Mouse (Mus musculus): Measurements from ENCODE around the gene Mea1. TPM values are rescaled to one million over a fixed set of nuclear protein-coding genes. Genes with fewer than 3 reads are reported as not detected.

The Mea1 gene
- total RNA-seq, 2 experiments from 2014 or later: 52.0 to 52.2 TPM

Other genes starting within 250 kb of the Mea1 start
- 1 to 10 TPM in 1 of 2 experiments, under 1 TPM in 1; 0.82 to 1.2 TPM for gene Crip3, start 249.9 kb upstream of the Mea1 start, total RNA-seq (2021)
- not detected for gene Slc22a7, start 240.3 kb upstream of the Mea1 start, total RNA-seq (2021)
- gene Ttbk1, start 191.1 kb upstream of the Mea1 start, total RNA-seq (2021): under 1 TPM; 0.20 to 0.28 TPM
- gene Dnph1, start 182.1 kb upstream of the Mea1 start, total RNA-seq (2021): 1 to 10 TPM; 1.2 to 1.5 TPM
- gene Cul9, start 132.4 kb upstream of the Mea1 start, total RNA-seq (2021): 10 to 100 TPM; 23.9 to 25.7 TPM
- gene Srf, start 122.6 kb upstream of the Mea1 start, total RNA-seq (2021): 10 to 100 TPM; 88.4 to 93.6 TPM
- gene Ptk7, start 49.3 kb upstream of the Mea1 start, total RNA-seq (2021): 1 to 10 TPM; 2.0 to 2.5 TPM
- 10 to 100 TPM; 25.9 to 26.8 TPM for gene Klc4, start 32.8 kb upstream of the Mea1 start, total RNA-seq (2021)
- gene Mrpl2, start 32.6 kb upstream of the Mea1 start, total RNA-seq (2021): 100 to 1,000 TPM; 136 to 141 TPM
- 10 to 100 TPM; 16.9 to 18.8 TPM for gene Cul7, start 28.5 kb upstream of the Mea1 start, total RNA-seq (2021)
- 10 to 100 TPM; 13.4 to 14.2 TPM for gene Rrp36, start 4.4 kb upstream of the Mea1 start, total RNA-seq (2021)
- 10 to 100 TPM; 53.5 to 60.2 TPM for gene Klhdc3, start 2.1 kb downstream of the Mea1 start, total RNA-seq (2021)
- gene Ppp2r5d, start 26.3 kb downstream of the Mea1 start, total RNA-seq (2021): 10 to 100 TPM; 29.0 to 30.0 TPM
- 10 to 100 TPM; 36.1 to 39.2 TPM for gene Pex6, start 32.7 kb downstream of the Mea1 start, total RNA-seq (2021)
- gene Gnmt, start 50.4 kb downstream of the Mea1 start, total RNA-seq (2021): 1 to 10 TPM; 3.7 to 4.1 TPM
- 10 to 100 TPM; 16.5 to 18.2 TPM for gene Cnpy3, start 73.4 kb downstream of the Mea1 start, total RNA-seq (2021)
- not detected for gene Ptcra, start 84.9 kb downstream of the Mea1 start, total RNA-seq (2021)
- gene 2310039H08Rik, start 93.8 kb downstream of the Mea1 start, total RNA-seq (2021): 10 to 100 TPM; 24.4 to 29.4 TPM
- gene Rpl7l1, start 103.9 kb downstream of the Mea1 start, total RNA-seq (2021): 10 to 100 TPM; 59.8 to 61.8 TPM
- 10 to 100 TPM in 1 of 2 experiments, 1 to 10 TPM in 1; 7.5 to 13.0 TPM for gene Bicral, start 179.7 kb downstream of the Mea1 start, total RNA-seq (2021)
- 10 to 100 TPM; 16.0 to 16.6 TPM for gene Tbcc, start 211.9 kb downstream of the Mea1 start, total RNA-seq (2021)
- not detected for gene Prph2, start 231.7 kb downstream of the Mea1 start, total RNA-seq (2021)